Mouse (Mus musculus) cerebellum, adult 11-12 months (tissue): ENCODE measurements around the gene Sars.

Source experiments
- DNase-seq: peaks from one replicate; pipeline ENCODE4 v3.0.0; 2022

The Sars gene

DNA sequence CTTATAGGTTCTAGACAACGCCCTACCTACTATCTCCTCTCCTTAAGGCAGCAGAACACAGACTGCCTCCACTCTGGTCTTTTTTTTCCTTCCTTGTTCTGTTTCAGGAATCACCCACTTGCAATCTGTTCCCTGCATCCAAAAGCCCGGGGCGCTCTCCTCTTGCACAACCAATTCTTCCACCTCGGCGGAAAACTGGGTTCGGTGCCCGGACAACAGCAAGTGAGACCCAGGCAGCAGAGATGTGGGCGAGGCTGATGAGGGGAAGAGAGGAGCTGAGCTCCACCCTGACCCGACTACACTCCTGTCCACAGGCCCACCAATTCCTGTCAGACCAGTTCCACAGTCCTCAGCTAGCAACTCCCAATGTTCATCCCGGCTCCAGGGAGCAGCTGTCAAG lies 58.8 kb downstream of the Sars start:
- no peak for DNase-seq

DNA sequence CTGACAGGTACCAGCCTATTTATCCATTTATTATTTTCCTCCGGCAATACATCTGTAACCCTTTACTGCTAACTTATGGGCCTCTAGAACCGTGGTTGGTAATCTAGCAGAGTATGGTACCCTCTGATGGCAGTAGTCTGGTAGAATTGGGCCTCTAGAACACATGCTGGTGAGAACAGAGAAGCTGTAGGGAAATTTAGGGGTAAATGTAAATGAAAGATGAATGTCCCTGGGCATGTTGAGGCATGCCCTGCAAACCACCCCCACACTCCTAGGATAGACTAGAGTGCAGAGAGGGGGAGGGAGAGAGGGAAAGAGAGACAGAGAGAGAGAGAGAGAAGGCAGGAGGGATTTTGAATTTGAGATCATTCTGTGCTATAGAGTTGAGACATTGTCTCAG lies 60.6 kb downstream of the Sars start:
- no peak for DNase-seq

DNA sequence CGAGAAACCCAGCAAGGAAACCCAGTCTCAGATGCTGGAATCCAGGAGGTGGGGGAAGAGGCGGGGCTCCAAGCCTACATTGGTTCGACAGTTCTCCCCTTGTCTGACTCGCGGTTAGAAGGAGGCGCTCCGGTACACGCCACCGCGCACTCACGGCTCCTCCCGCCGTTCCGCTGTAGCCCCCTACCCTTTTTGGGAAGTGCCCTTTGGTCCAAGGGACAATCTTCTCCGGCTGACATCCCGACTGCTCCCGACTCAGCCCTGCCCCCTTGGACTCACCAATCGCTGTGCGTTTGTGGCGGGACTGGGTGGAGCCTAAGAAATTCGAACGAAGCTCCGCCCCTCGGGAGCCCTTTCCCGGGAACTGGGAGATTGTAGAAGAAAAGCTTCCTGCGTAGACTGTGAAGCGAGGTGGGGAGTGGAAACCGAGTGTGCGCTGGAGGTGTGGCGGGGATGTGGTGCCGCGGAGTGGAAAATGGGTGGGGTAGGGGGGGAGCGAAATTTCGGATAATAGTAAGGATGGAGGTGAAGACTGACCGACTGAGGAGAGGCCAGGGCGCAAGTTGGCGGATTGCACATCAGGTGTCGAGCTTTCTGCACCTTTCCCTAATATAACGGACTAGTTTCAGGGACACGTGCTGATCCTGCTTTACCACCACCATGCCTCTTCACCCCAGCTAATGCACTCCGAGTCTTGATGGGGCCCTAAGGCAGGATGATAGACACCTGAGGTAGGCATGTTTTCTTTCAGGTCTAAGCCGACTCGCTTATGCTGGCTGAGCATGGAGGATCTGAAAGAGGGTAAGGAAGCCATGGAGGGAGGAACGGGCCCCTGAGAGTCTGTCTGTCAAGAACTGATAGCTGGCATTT lies 61.3 kb downstream of the Sars start, which contains the start of gene Psrc1:
Gene Psrc1, plus strand, starts transcription at position 355 of the 870 bp plus-strand sequence.
- DNase-seq, result peak; percentile 74

DNA sequence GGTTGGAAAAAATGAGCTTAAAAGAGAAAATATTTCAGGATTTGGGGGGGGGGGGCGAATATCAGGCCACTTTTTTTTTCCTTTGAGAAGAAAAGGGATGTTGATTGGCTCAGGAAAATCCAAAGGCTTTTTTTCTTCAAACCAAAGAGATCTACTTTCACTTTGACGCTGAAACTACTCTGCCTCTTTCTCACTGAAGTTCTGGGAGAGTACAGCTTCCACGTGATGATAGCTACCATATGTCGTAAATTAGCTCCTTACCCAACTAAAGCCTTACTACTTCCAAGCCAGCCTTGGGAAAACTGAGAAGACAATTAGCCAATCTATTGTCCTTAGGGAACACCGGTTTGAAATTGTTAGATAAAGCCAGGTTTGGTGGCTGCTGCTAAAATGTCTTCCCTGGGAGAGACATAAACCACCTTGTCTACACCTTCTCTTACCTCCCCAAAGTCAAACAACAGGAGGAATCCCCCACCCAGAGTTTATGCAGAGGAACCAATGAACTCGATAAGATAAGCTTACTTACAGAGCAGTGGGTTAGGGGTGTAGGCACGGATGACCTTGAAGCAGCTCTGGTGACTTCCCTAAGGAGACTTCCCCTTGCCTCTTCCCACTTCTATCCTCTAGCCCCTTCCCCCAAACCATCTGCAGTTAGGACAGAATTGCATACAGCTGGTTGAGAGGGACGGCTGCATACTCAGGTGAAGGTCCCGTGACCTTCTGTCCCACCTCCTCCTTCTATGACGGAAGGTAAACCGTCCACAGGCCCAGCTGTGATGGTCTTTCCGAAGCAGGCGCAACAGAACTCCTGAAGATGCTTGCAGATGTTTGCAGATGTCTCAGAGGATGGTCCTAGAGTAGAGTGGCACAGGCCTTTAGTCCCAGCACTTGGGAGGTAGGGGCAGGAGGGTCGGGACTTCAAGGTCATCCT lies 62.8 kb downstream of the Sars start:
- no peak for DNase-seq

DNA sequence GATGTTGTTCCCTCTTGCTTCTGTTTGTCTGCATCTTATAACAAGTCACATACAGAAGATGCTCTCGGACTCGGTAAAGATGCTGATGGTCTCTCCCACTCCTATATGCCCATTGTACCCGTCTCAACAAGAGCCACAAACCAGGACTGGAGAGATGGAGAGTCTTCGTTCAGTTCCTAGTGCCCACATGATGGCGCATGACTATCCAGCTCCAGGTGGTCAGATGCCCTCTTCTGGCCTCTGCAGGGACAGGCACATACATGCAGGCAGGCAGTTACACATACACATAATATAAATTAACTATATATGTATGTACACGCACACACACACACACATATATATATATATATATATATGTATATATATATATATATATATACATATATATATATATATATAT lies 64.3 kb downstream of the Sars start:
- no peak for DNase-seq

DNA sequence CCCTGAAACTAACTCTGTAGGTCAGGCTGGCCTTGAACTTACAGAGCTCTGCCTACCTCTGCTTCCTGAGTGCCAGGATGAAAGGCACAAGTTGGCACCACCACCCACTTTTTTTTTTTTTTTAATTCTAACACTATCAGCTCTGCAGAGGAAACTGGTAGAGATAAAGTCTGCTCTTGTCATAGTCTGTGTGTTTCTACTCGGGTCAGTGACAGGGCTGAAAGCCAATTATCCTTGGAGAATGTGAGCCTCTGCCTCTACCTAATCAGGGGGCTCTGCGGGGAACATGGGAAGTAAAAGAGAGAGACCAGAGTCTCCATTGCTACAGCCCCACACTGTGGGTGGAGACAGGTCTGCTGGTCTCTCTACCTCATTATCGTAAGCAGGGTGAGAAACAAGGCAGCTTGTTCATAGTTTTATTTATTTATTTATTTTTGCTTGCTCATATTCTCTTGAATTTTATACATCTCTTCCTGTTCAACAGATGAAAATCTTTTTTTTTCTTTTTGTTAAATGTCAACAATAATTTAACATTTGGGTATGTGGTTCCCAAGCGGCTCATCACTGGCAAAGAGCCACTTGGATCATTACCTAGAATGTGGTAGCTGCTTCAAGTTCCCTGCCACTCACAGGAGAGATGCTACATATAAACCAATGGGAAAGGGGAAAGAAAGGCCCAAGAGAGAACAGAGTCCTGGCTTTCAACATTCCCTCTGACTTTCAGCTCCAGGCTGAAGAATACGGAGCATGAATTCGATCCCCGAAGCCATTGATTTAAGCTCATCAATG lies 65.9 kb downstream of the Sars start:
- no peak for DNase-seq
